In genomic region chr6:39554888-39555647, GRCm38 (mm10) we compare ENCODE assay signal across 9 mouse cellular contexts. TPM values are rescaled to one million over a fixed set of nuclear protein-coding genes. Genes with fewer than 3 reads are reported as not detected.
DNase-seq lines count a peak whose midpoint lies in the region; ATAC-seq lines count a peak whose summit lies in the region.
"Had no signal": no experiment of that assay in that cellular context is flagged by ENCODE, and none has a peak within 500 bp of the region (broad histone marks: within the 10 kb centered on the region; RNA-seq: fewer than 3 reads in every experiment).

No protein-coding gene starts in this region.

- no peak overlapping the region for H3K27ac ChIP-seq in kidney, embryonic 16.5 days (ENCODE audit: low read length)
- no peak overlapping the region for H3K27ac ChIP-seq in embryonic facial prominence, embryonic 11.5 days (replicated peaks; ENCODE audit: low read depth, low read length)
- no peak overlapping the region for H3K27ac ChIP-seq in hindbrain, embryonic 12.5 days
- 0 out of 2 replicates have a peak overlapping the region, but pooled peaks have one; percentile 11 for H3K27ac ChIP-seq in midbrain, embryonic 16.5 days (ENCODE audit: low read length)

- DNase-seq in kidney, postnatal 10 days, result no peak
- no peak for DNase-seq in embryonic facial prominence, embryonic 11.5 days (ENCODE audit: low spot score)
- DNase-seq in adrenal gland, postnatal 4 days (ENCODE audit: low spot score in 2 of 2), result no peak
- no peak for DNase-seq in gastrocnemius, postnatal 4 days (ENCODE audit: low spot score in 2 of 2)

- no peaks in the 10 kb centered on the region for H3K36me3 ChIP-seq in kidney, embryonic 16.5 days (ENCODE audit: insufficient read depth, low read length)
- no peaks in the 10 kb centered on the region for H3K36me3 ChIP-seq in embryonic facial prominence, embryonic 11.5 days (replicated peaks; ENCODE audit: control insufficient read depth, insufficient read depth, low read depth, low read length)
- H3K36me3 ChIP-seq in hindbrain, embryonic 12.5 days, result peaks cover 7% of the 10 kb centered on the region
- peaks cover 4% of the 10 kb centered on the region; the same call in 1 of the 2 replicates for H3K36me3 ChIP-seq in midbrain, embryonic 16.5 days (ENCODE audit: control insufficient read depth, insufficient read depth, low read length)

- H3K4me2 ChIP-seq in kidney, embryonic 16.5 days (replicated peaks; ENCODE audit: low read depth, low read length), result peak overlapping the region; percentile 73
- H3K4me2 ChIP-seq in embryonic facial prominence, embryonic 11.5 days (ENCODE audit: low read depth, low read length), result no peak overlapping the region; the same call in 1 of the 2 replicates
- H3K4me2 ChIP-seq in hindbrain, embryonic 12.5 days (replicated peaks), result peak overlapping the region; percentile 73
- peak overlapping the region; percentile 68 for H3K4me2 ChIP-seq in midbrain, embryonic 16.5 days (ENCODE audit: low read length)

- H3K27me3 ChIP-seq in kidney, embryonic 16.5 days (ENCODE audit: insufficient read depth, low read length), result no peaks in the 10 kb centered on the region
- no peaks in the 10 kb centered on the region for H3K27me3 ChIP-seq in embryonic facial prominence, embryonic 11.5 days (ENCODE audit: control insufficient read depth, insufficient read depth, low read length)
- no peaks in the 10 kb centered on the region for H3K27me3 ChIP-seq in hindbrain, embryonic 12.5 days
- no peaks in the 10 kb centered on the region for H3K27me3 ChIP-seq in midbrain, embryonic 16.5 days (ENCODE audit: control insufficient read depth, insufficient read depth, low read depth, low read length)

- H3K9ac ChIP-seq in kidney, embryonic 16.5 days (replicated peaks; ENCODE audit: low read length), result no peak overlapping the region
- H3K9ac ChIP-seq in embryonic facial prominence, embryonic 11.5 days (replicated peaks; ENCODE audit: low read length), result no peak overlapping the region
- peak overlapping the region; percentile 20; the same call in 1 of the 2 replicates for H3K9ac ChIP-seq in hindbrain, embryonic 12.5 days
- H3K9ac ChIP-seq in midbrain, embryonic 16.5 days (ENCODE audit: low read depth, low read length), result peak overlapping the region; percentile 41; the same call in 1 of the 2 replicates

- peak overlapping the region; percentile 62; the same call in 1 of the 2 replicates for H3K4me3 ChIP-seq in kidney, embryonic 16.5 days (ENCODE audit: low read length)
- H3K4me3 ChIP-seq in embryonic facial prominence, embryonic 11.5 days (ENCODE audit: low read depth, low read length), result 0 out of 2 replicates have a peak overlapping the region, but pooled peaks have one; percentile 3
- peak overlapping the region; percentile 93 for H3K4me3 ChIP-seq in hindbrain, embryonic 12.5 days
- peak overlapping the region; percentile 19 for H3K4me3 ChIP-seq in midbrain, embryonic 16.5 days (ENCODE audit: low read depth, low read length)

- H3K4me1 ChIP-seq in kidney, embryonic 16.5 days (ENCODE audit: insufficient read depth, low read length), result peaks cover 46% of the 10 kb centered on the region
- peaks cover 3% of the 10 kb centered on the region for H3K4me1 ChIP-seq in embryonic facial prominence, embryonic 11.5 days (ENCODE audit: control insufficient read depth, insufficient read depth, low read length)
- peaks cover 53% of the 10 kb centered on the region for H3K4me1 ChIP-seq in hindbrain, embryonic 12.5 days
- peaks cover 29% of the 10 kb centered on the region for H3K4me1 ChIP-seq in midbrain, embryonic 16.5 days (ENCODE audit: control insufficient read depth, insufficient read depth, low read length)

- WGBS in kidney, embryonic 16.5 days, result 67% methylated on average over 12 of the region's 12 CpGs
- WGBS in embryonic facial prominence, embryonic 11.5 days, result 78% methylated on average over 12 of the region's 12 CpGs
- 66% methylated on average over 12 of the region's 12 CpGs for WGBS in hindbrain, embryonic 12.5 days
- WGBS in midbrain, embryonic 16.5 days, result 43% methylated on average over 12 of the region's 12 CpGs

- H3K9me3 ChIP-seq in kidney, embryonic 16.5 days (ENCODE audit: low read length), result no peaks in the 10 kb centered on the region
- H3K9me3 ChIP-seq in embryonic facial prominence, embryonic 11.5 days (replicated peaks; ENCODE audit: control insufficient read depth, low read length), result no peaks in the 10 kb centered on the region
- H3K9me3 ChIP-seq in hindbrain, embryonic 12.5 days (replicated peaks), result no peaks in the 10 kb centered on the region
- no peaks in the 10 kb centered on the region for H3K9me3 ChIP-seq in midbrain, embryonic 16.5 days (replicated peaks; ENCODE audit: control insufficient read depth, low read length, poor library complexity, severe bottlenecking)

- no peak for ATAC-seq in kidney, embryonic 16.5 days (ENCODE audit: low FRiP score, low TSS enrichment)
- ATAC-seq in embryonic facial prominence, embryonic 11.5 days (replicated peaks; ENCODE audit: insufficient number of reproducible peaks, low FRiP score, low TSS enrichment, low read depth), result no peak
- no peak for ATAC-seq in hindbrain, embryonic 12.5 days (ENCODE audit: low FRiP score)
- ATAC-seq in midbrain, embryonic 16.5 days, result no peak
- ATAC-seq in activated CD4-positive, CD25-positive, alpha-beta regulatory T cell, adult 4 months, result no peak
- ATAC-seq: CD4-positive, CD25-positive, alpha-beta regulatory T cell, adult 4 months had no signal

RNA-seq across cellular contexts. Expression of gene Dennd2a, which starts 2.6 kb away (rescaled TPM):
- polyA plus RNA-seq in kidney, embryonic 16.5 days (2015; fragmentation: Nextera tagmentation; extraction: Ambion mirVana), result 20.6 and 20.9 TPM in 2 replicates
- 27.4 and 29.1 TPM in 2 replicates for polyA plus RNA-seq in embryonic facial prominence, embryonic 11.5 days (2014; fragmentation: Nextera tagmentation; extraction: Ambion mirVana)
- polyA plus RNA-seq in hindbrain, embryonic 12.5 days (2016; fragmentation: Nextera tagmentation; extraction: Ambion mirVana), result 49.0 TPM in 2 replicates
- polyA plus RNA-seq in midbrain, embryonic 16.5 days (2015; fragmentation: Nextera tagmentation; extraction: Ambion mirVana), result 15.6 and 17.0 TPM in 2 replicates
- 1 to 10 TPM in 1 of 2 experiments, not detected in 1; 1.3 TPM for polyA plus RNA-seq in activated CD4-positive, CD25-positive, alpha-beta regulatory T cell, adult 4 months (2017; shearing (Covaris generic))
- 10 to 100 TPM; 33.5 TPM for total RNA-seq in adrenal gland, postnatal 4 days (2021)
- total RNA-seq in gastrocnemius, postnatal 4 days (2021), result 10 to 100 TPM; 32.5 to 34.9 TPM

RNA-seq across cellular contexts. Expression of gene Adck2, which starts 18.6 kb away (rescaled TPM):
- polyA plus RNA-seq in kidney, embryonic 16.5 days (2015; fragmentation: Nextera tagmentation; extraction: Ambion mirVana), result 31.7 and 32.8 TPM in 2 replicates
- polyA plus RNA-seq in embryonic facial prominence, embryonic 11.5 days (2014; fragmentation: Nextera tagmentation; extraction: Ambion mirVana), result 25.1 and 26.7 TPM in 2 replicates
- 39.5 and 40.4 TPM in 2 replicates for polyA plus RNA-seq in hindbrain, embryonic 12.5 days (2016; fragmentation: Nextera tagmentation; extraction: Ambion mirVana)
- 47.2 and 50.3 TPM in 2 replicates for polyA plus RNA-seq in midbrain, embryonic 16.5 days (2015; fragmentation: Nextera tagmentation; extraction: Ambion mirVana)
- polyA plus RNA-seq in activated CD4-positive, CD25-positive, alpha-beta regulatory T cell, adult 4 months (2017; shearing (Covaris generic)), result 10 to 100 TPM; 21.6 to 27.7 TPM
- 10 to 100 TPM; 31.4 to 32.8 TPM for total RNA-seq in adrenal gland, postnatal 4 days (2021)
- total RNA-seq in gastrocnemius, postnatal 4 days (2021), result 10 to 100 TPM; 15.9 to 18.3 TPM

RNA-seq across cellular contexts. Expression of gene Gm42420, which starts 30.5 kb away (rescaled TPM):
- polyA plus RNA-seq in kidney, embryonic 16.5 days (2015; fragmentation: Nextera tagmentation; extraction: Ambion mirVana), result 3.8 TPM in 1 of 2 replicates, not detected in the other
- 1.3 TPM in 1 of 2 replicates, not detected in the other for polyA plus RNA-seq in embryonic facial prominence, embryonic 11.5 days (2014; fragmentation: Nextera tagmentation; extraction: Ambion mirVana)
- 0.65 TPM in 1 of 2 replicates, not detected in the other for polyA plus RNA-seq in hindbrain, embryonic 12.5 days (2016; fragmentation: Nextera tagmentation; extraction: Ambion mirVana)
- polyA plus RNA-seq in midbrain, embryonic 16.5 days (2015; fragmentation: Nextera tagmentation; extraction: Ambion mirVana), result 0.70 and 2.1 TPM in 2 replicates
- polyA plus RNA-seq in activated CD4-positive, CD25-positive, alpha-beta regulatory T cell, adult 4 months (2017; shearing (Covaris generic)), result 1 to 10 TPM in 1 of 2 experiments, not detected in 1; 2.4 TPM
- 1 to 10 TPM in 1 of 2 experiments, not detected in 1; 2.4 TPM for total RNA-seq in adrenal gland, postnatal 4 days (2021)
- not detected for total RNA-seq in gastrocnemius, postnatal 4 days (2021)
- polyA plus RNA-seq: CD4-positive, CD25-positive, alpha-beta regulatory T cell, adult 4 months had no signal

RNA-seq across cellular contexts. Expression of gene Ndufb2, which starts 37.3 kb away (rescaled TPM):
- polyA plus RNA-seq in kidney, embryonic 16.5 days (2015; fragmentation: Nextera tagmentation; extraction: Ambion mirVana), result 326 and 331 TPM in 2 replicates
- 228 and 264 TPM in 2 replicates for polyA plus RNA-seq in embryonic facial prominence, embryonic 11.5 days (2014; fragmentation: Nextera tagmentation; extraction: Ambion mirVana)
- polyA plus RNA-seq in hindbrain, embryonic 12.5 days (2016; fragmentation: Nextera tagmentation; extraction: Ambion mirVana), result 255 and 307 TPM in 2 replicates
- polyA plus RNA-seq in midbrain, embryonic 16.5 days (2015; fragmentation: Nextera tagmentation; extraction: Ambion mirVana), result 390 and 451 TPM in 2 replicates
- 10 to 100 TPM; 91.9 to 92.5 TPM for polyA plus RNA-seq in activated CD4-positive, CD25-positive, alpha-beta regulatory T cell, adult 4 months (2017; shearing (Covaris generic))
- 100 to 1,000 TPM; 140 to 145 TPM for total RNA-seq in adrenal gland, postnatal 4 days (2021)
- 100 to 1,000 TPM; 194 to 203 TPM for total RNA-seq in gastrocnemius, postnatal 4 days (2021)

Comparison
In these comparisons a context has a peak if more than half of its experiments do, and no peak if none do; other contexts are left out.
1. H3K4me3 ChIP-seq: peak in every context shown above with its lines; median percentile 93 in hindbrain, embryonic 12.5 days; 62 in kidney, embryonic 16.5 days; 19 in midbrain, embryonic 16.5 days; 3 in embryonic facial prominence, embryonic 11.5 days.
2. H3K9ac ChIP-seq: peak in hindbrain, embryonic 12.5 days (single experiment) and midbrain, embryonic 16.5 days (single experiment); none in kidney, embryonic 16.5 days (single experiment) and embryonic facial prominence, embryonic 11.5 days (single experiment).